Mouse (Mus musculus) kidney, adult 9 months (tissue): ENCODE data around the gene Olfr288.

Source experiments
- DNase-seq: peaks from one replicate; pipeline ENCODE4 v3.0.0; 2022

The Olfr288 gene

DNA sequence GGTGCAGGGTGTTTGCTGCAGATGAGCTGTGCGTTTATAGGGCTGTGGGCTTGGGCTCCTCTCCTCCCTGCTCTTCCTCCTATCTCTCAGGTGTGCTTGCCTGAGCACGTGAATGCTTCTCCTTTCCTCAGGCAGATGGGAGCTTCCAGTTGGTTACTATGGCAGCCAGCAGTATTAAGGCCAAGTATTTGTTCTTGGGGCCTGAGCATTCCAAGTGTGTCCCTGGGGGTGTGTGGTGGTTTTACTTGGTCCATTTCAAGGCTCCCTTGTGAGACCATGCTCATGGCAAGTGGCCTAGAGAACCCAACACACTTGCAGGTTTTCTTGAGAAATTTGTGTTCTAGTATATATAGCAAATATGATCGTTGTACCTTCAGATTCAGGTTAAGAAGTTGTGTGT is at the start of gene Olfr288:
TSS of gene Olfr288 (minus strand) at position 101 of the 400 bp plus-strand sequence.
- DNase-seq = no peak

DNA sequence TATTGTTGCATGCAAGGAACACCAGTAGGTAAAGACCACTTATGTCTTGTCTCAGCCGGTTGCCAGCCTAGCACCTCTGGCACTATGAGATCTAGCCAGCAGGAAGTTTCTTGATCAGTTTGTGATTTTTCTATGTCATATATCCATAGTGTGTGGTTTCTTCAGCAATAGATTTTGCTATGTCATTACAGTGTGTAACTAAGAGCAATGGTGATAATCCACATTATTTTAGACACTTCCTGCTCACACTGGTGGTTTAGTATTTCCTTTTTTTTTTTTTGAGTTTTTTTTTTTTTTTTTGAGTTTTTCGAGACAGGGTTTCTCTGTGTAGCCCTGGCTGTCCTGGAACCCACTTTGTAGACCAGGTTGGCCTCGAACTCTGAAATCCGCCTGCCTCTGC is 40.1 kb upstream of the Olfr288 start:
- no peak for DNase-seq

- no peak for DNase-seq
Observed at GRCm38 (mm10) chr15:98234350-98234749, 39.0 kb upstream of the Olfr288 start, which contains the start of gene Olfr286. TSS of gene Olfr286 (minus strand) at chr15:98234450.

DNA sequence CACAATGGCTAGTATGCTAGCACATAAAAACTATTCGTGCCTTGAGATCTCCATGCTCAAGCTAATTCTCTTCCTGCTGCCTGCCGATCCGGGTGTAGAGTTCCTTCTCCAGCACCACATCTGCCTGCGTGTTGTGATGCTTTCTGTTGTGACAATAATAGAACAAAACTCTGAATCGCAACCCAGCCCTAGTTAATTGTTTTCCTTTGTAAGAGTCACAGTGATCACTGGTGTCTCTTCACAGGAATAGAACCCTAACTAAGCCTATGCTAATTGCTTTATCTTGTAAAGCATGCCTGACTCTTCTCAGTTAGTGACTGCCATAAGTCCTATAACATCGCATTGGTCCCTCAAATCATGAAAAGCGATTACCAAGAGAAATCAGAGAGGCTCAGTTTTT is 30.8 kb upstream of the Olfr288 start:
- DNase-seq = no peak

DNA sequence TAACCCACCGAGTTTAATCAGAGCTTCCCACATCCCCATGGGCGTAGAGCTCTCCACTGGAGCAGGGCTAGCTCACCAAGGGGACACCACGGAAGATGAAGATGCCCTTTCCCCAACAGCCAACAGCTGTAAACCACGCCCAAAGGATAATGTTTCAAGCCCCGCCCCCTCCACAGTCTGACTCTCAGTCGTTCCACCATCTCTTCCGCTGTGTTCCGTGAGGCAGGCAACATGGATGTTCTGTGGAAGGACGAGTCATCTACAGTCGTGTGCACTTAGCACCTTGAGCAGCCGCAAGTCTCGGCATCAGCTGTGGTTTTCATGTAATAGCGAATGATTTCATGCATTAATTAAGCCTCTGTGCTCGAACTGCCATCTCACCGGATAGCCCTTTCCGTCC is 30.3 kb upstream of the Olfr288 start:
- DNase-seq = no peak

DNA sequence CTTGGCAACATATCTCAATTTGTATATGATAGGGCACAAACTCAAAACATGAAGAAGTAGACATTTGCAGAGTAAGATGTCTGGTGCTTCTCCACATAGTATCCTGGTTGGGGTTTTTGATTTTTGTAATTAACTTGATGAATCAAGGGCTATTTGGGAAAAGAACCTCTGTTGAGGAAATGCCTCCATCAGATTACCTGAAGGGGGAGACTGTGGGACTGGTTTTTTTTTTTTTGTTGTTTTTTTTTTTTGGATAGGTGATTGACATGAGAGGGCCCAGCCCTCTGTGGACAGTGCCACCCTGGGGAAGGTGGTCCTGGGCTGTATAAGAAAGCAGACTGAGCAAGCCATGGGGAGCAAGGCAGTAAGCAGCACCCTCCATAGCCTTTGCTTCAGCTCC is 27.0 kb upstream of the Olfr288 start:
- no peak for DNase-seq

DNA sequence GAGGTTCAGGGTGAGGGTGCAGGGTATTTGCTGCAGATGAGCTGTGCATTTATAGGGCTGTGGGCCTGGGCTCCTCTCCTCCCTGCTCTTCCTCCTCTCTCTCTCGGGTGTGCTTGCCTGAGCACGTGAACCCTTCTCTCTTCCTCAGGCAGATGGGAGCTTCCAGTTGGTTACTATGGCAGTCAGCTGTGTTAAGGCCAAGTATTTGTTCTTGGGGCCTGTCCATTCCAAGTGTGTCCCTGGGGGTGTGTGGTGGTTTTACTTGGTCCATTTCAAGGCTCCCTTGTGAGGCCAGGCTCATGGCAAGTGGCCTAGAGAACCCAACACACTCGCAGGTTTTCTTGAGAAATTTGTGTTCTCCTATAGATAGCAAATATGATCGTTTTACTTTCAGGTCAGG is 25.5 kb upstream of the Olfr288 start, which contains the start of the genes Gm44579 and Olfr287:
TSS of gene Gm44579 (minus strand) at position 101 of the 400 bp plus-strand sequence.
TSS of gene Olfr287 (minus strand) at position 180 of the 400 bp plus-strand sequence.
- DNase-seq = no peak

DNA sequence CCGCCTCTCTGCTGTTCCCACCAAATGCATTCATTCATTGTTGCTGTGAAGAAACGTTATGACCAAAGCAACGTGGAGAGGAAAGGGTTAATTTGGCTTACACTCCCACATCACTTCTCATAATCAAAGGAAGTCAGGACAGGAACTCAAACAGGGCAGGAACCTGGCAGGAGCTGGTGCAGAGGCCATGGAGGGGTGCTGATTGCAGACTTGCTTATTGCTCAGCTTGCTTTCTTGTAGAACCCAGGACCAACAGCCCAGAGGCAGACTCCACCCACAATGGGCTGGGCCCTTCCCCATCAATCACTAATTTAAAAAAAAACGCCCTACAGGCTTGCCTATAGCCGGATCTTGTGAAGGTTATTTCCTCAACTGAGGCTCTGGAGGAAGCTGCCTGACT is 18.8 kb upstream of the Olfr288 start:
- no peak for DNase-seq

DNA sequence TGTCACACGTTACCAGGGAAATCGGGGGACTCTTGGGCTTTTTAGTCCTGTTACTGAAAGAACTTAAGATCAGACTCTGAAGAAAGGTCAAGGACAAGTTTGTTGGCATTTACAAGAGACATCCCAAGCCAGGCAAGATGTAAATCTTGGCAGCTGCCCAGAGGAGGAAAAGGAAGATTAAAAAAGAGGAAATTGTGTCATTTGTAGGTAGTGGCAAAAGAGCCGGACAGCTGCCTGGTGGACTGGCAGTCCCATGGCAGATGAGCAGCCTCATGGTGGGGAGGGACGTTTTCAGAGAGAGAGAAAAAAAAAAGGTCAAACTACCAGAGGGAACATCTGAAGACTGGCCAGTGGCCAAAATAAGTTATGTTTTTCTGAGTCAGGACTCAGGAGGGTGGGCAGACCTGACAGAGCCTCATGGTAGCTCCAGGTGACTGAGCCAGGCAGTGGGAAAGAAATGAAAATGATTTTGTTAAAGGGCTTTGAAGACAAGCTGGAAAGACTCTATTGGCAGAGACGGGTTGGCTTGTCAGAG is 18.1 kb upstream of the Olfr288 start:
- peak; percentile 30 for DNase-seq

GRCm38 (mm10) chr15:98209676-98210075 is 14.3 kb upstream of the Olfr288 start:
- peak; percentile 82 for DNase-seq

GRCm38 (mm10) chr15:98184456-98184855 is 10.9 kb downstream of the Olfr288 start:
- DNase-seq = no peak

DNA sequence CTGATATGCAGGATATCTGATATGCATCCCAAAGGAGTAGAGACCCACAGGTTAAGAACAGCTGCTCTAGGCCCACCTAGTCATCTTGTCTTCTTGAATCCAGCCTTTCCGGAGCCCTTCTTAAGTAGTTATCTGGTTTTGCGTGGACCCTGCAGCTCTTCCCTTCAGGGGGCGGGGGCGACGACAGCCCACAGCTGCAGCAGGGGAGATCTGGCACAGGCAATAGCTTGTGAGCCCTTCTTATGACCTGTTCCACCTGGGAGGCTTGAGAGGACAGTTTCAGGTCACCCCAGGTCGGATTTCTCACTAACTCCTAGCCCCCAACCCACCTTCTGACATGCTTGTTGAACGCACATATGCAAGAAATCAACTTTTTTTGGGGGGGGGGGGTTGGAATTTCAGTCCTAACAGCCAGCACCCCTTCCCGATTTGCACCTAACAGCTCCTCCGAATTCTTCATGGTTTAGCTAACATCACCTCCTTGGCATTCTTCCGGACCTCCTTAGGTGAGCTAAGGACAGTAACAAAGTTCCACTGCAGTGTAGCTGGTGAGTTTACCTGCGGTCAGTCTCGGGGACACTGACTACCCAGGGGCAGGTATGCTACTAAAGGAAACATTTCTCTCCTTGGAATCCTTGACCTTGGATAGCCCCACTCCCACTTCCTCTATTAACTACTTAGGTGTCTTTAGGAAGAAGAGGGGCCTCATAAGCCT is 13.3 kb downstream of the Olfr288 start:
- DNase-seq = peak; percentile 64

DNA sequence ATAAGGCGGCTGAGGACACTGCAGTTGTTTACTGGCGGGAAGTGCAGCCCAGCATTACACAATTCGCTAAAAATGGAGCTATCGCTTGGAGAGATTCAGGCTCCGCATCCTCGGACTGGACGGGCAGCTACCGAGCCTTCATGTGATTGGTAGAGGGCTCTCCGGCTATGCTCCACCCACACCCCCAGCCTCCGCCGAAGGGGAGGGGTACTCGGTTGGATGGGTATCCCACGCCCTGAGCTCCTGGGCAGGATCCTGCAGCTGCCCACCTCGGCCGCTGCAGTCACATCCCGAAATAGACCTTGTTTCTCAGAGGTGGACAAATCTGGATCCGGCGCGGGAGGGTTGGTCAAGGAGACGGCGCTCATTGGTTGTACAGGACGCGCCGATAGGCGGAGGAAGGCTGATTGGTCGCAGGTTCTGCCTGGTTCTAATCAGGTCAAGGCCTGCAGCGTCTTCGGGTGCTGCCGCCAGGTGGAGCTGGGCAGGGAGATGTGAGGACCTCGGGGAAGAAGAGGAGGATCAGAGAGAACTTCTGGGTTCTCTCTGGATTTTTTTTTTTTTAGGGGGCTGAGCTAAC is 14.1 kb downstream of the Olfr288 start:
- DNase-seq = peak; percentile 93

- DNase-seq = no peak
Observed at GRCm38 (mm10) chr15:98180567-98181131, 14.7 kb downstream of the Olfr288 start.

- DNase-seq = no peak
Observed at GRCm38 (mm10) chr15:98177320-98177719, 18.0 kb downstream of the Olfr288 start.

DNA sequence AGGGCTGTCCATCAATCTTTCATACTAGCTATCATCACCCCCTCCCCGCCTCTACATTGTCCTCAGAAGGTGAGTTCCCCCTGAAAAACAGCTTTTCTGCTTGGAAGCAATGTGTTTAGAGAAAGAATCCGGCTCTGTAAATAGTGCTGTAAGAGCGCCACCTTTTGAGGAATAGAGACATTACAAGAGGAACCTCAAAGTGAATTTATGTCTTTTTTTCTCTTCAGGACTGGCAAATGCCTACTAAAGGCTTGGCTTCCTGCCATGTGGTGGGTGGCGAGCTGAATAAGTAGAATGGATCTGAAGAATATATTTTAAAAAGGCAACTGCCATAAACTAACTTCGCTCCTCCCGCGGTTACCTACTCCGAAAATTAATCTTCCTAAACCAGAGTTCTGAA is 21.5 kb downstream of the Olfr288 start:
- DNase-seq = peak; percentile 54

DNA sequence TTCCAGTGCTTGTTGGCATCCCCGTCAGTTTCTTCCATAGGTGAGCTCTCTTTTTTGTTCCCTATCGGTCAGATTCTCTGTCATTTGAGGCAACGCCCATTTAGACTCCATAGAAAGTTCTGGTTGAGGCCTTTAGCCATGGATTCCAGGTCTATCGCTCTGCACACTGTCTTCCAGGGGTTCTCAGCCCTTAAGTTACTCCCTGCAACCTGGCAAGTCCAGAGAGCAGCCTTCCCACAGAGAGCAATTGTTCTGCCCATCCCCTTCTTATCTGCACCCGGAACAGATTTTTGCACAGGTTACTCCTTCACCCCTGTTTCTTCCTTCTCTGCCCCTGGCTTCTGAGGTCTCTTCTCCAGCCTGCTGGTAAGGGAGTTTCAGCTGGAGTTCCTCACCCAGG is 23.2 kb downstream of the Olfr288 start:
- no peak for DNase-seq

DNA sequence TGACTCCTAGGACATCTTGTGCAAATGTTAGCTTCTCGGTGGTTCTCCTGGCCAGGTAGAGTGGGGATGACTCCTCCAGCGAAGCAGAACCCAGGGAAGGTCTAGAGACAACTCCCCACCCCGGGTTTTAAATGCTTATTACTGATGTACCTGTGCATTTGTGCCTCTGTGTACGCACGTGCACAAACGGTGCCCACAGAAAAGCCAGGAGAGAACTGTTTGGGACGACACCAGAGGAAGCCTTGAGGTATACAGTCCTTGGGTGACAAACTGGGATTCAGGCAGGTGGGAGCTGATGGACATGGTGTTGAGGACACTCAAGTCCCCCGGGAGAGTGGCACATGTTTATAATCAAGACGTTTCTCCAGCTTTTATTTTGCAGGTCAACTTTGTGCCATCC is 24.4 kb downstream of the Olfr288 start:
- no peak for DNase-seq

- DNase-seq = no peak
Observed at GRCm38 (mm10) chr15:98170365-98170764, 25.0 kb downstream of the Olfr288 start.

GRCm38 (mm10) chr15:98168622-98169004 is 26.7 kb downstream of the Olfr288 start:
- DNase-seq = no peak

DNA sequence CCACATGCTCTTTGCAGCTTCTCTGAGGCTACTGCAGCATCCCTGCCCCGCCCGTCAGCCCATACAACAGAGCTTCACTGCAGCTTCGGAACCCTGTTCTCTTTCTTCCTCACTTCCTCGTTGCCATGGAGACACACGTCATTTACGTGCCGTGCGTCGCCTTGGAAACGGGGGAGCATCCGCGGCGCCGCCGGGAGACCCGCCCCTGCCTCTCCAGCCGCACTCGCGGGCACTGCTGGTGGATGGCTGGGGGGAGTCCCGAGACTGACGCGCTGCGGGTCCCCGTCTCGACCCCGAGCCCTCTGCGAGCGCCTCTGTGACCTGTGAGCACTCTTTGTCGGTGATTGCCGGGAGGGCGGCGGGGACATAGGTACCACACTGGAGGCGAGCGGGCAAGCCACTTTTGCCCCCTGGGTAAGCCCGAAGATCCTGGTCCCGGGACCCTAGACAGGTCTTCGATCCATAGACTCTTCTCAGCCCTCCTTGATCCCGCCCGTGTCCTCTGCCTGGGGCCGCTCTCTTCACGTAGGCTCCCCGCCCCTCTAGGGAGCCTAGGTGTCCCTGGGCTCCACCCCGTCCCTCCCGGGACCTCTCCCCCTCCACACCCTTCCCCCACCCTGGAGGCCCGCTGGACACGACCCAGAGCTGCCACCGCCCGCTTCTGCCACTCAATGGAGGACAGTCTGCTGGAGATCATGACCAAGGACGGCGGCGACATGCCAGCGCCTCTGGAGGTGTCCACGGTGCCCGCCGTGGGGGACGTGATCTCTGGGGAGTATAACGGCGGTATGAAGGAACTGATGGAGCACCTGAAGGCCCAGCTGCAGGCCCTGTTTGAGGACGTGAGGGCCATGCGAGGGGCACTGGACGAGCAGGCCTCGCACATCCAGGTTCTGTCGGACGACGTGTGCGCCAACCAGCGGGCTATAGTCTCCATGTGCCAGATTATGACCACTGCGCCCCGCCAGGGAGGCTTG is 27.4 kb downstream of the Olfr288 start:
- DNase-seq = peak; percentile 59

DNA sequence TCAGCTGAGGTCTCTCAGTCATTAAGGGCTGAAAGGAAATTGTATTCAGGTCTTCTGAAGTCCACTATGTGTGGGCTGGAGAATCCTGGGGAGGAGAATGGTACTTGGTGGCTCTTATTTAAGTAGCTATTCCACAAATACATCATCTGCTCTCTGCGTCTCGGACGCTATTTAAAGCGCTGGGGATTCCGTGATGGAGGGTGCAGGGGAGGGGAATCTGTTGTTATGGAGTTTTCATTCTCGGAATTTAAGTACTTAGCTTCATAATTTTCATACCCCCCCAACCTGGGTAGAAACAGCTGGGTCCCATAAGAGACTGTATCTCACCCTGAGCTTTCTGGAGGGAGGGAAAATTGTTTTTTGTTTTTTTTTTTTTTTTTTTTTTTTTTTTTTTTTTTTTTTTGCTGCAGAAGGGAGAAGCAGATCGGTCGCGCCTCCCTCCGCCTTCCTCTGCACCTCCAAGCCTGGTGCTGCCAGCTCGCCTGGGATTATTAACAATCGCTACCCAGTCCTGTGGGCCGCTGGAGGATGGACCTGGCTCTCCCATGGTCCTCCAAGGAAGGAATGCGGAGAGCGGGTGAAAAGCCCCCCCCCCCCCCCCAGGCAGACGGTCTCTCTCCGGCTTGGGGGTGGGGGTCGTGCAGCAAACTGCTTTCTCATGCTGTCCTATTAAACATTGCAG is 28.2 kb downstream of the Olfr288 start, which contains the start of gene Ccdc184:
TSS of gene Ccdc184 (plus strand) at position 196 of the 682 bp plus-strand sequence.
- DNase-seq = no peak
